30 mouse cellular contexts compared by ENCODE assay signal in genomic region chr4:107436476-107436875, GRCm38 (mm10). TPM values are rescaled to one million over a fixed set of nuclear protein-coding genes. Genes with fewer than 3 reads are reported as not detected.
A peak's percentile ranks its signal among the peaks of the same experiment; 100 is the strongest.
DNase-seq lines count a peak whose midpoint lies in the region; ATAC-seq and TF ChIP-seq lines count a peak whose summit lies in the region.
"Had no signal": no experiment of that assay in that cellular context is flagged by ENCODE, and none has a peak within 500 bp of the region (broad histone marks: within the 10 kb centered on the region; RNA-seq: fewer than 3 reads in every experiment).

No protein-coding gene starts in this region.

- no peak for TF ChIP-seq CTCF in liver, adult 2 months (IDR thresholded peaks at IDR 0.05; ENCODE audit: low read depth, low read length)

- no peaks in the 10 kb centered on the region for H3K79me2 ChIP-seq in liver, adult 2 months (ENCODE audit: control insufficient read depth, insufficient read depth, low read length)

- H3K9me3 ChIP-seq in hindbrain, embryonic 14.5 days (ENCODE audit: control insufficient read depth, low read length): no peaks in the 10 kb centered on the region
- no peaks in the 10 kb centered on the region for H3K9me3 ChIP-seq in hindbrain, embryonic 12.5 days (replicated peaks)
- no peaks in the 10 kb centered on the region for H3K9me3 ChIP-seq in limb, embryonic 15.5 days
- H3K9me3 ChIP-seq: forebrain, embryonic 10.5 days; heart, embryonic 13.5 days; hindbrain, embryonic 10.5 days; intestine, embryonic 15.5 days; lung, embryonic 15.5 days had no signal

- H3K36me3 ChIP-seq in hindbrain, embryonic 14.5 days (replicated peaks; ENCODE audit: control insufficient read depth, insufficient read depth): no peaks in the 10 kb centered on the region
- H3K36me3 ChIP-seq in hindbrain, embryonic 12.5 days: no peaks in the 10 kb centered on the region
- H3K36me3 ChIP-seq in liver, adult 2 months (ENCODE audit: control insufficient read depth, insufficient read depth, low read length): no peaks in the 10 kb centered on the region
- no peaks in the 10 kb centered on the region for H3K36me3 ChIP-seq in limb, embryonic 15.5 days
- H3K36me3 ChIP-seq: forebrain, embryonic 10.5 days; G1E; heart, embryonic 13.5 days; hindbrain, embryonic 10.5 days; intestine, embryonic 15.5 days; lung, embryonic 15.5 days had no signal

- no peak overlapping the region for H3K4me2 ChIP-seq in hindbrain, embryonic 14.5 days (replicated peaks)
- no peak overlapping the region for H3K4me2 ChIP-seq in hindbrain, embryonic 12.5 days (replicated peaks)
- peak overlapping the region; percentile 17; the same call in 1 of the 2 replicates for H3K4me2 ChIP-seq in limb, embryonic 15.5 days
- H3K4me2 ChIP-seq: heart, embryonic 13.5 days; midbrain, embryonic 11.5 days had no signal

- H3K9ac ChIP-seq in hindbrain, embryonic 14.5 days: no peak overlapping the region
- H3K9ac ChIP-seq in hindbrain, embryonic 12.5 days: no peak overlapping the region
- no peak overlapping the region for H3K9ac ChIP-seq in liver, adult 2 months (ENCODE audit: low read depth, low read length)
- H3K9ac ChIP-seq in limb, embryonic 15.5 days: no peak overlapping the region
- H3K9ac ChIP-seq: heart, embryonic 13.5 days; intestine, embryonic 15.5 days; lung, embryonic 15.5 days had no signal

- H3K27ac ChIP-seq in hindbrain, embryonic 14.5 days: no peak overlapping the region
- H3K27ac ChIP-seq in hindbrain, embryonic 12.5 days: no peak overlapping the region
- no peak overlapping the region for H3K27ac ChIP-seq in liver, adult 2 months (replicated peaks; ENCODE audit: insufficient read depth, low read depth, low read length)
- no peak overlapping the region for H3K27ac ChIP-seq in limb, embryonic 15.5 days
- H3K27ac ChIP-seq: forebrain, embryonic 10.5 days; heart, embryonic 13.5 days; hindbrain, embryonic 10.5 days; hindbrain, postnatal 0 days; intestine, embryonic 15.5 days; lung, embryonic 15.5 days had no signal

- no peak for ATAC-seq in hindbrain, embryonic 14.5 days (ENCODE audit: low FRiP score)
- ATAC-seq in hindbrain, embryonic 12.5 days (ENCODE audit: low FRiP score): no peak
- no peak for ATAC-seq in limb, embryonic 15.5 days (ENCODE audit: insufficient number of reproducible peaks, low FRiP score, low TSS enrichment, low read depth)
- ATAC-seq: forebrain, embryonic 16.5 days; hindbrain, postnatal 0 days; intestine, embryonic 15.5 days; midbrain, embryonic 16.5 days had no signal

- no peak for DNase-seq in hindbrain, embryonic 14.5 days (ENCODE audit: low spot score)
- DNase-seq in liver, adult 2 months (ENCODE audit: extremely low read depth, low read depth, low spot score): peak; percentile 16
- no peak for DNase-seq in liver
- DNase-seq in kidney, postnatal 14 days: peak; percentile 60
- DNase-seq in cerebellum, postnatal 25 days: no peak
- DNase-seq in frontal cortex, adult 2 months (ENCODE audit: extremely low spot score in 1 of 2, low spot score in 1 of 2): no peak
- DNase-seq: adrenal gland, postnatal 14 days; cerebellum, adult 11 months; cerebellum, adult 9-10 months; gastrocnemius, postnatal 10 days; heart, postnatal 10 days; layer of hippocampus, adult 9-11 months; lung, postnatal 36 days; right cerebral cortex, postnatal 4 days; thymus, adult 2 months; thymus, postnatal 36 days had no signal

- TF ChIP-seq POLR2A in liver, adult 2 months (IDR thresholded peaks at IDR 0.05; ENCODE audit: extremely low read depth, insufficient read depth, low read length): no peak

- peaks cover 10% of the 10 kb centered on the region for H3K4me1 ChIP-seq in hindbrain, embryonic 14.5 days (replicated peaks; ENCODE audit: control insufficient read depth, insufficient read depth, low read length)
- peaks cover 16% of the 10 kb centered on the region for H3K4me1 ChIP-seq in hindbrain, embryonic 12.5 days
- 0 out of 2 replicates have a peak, but pooled peaks cover 4% of the 10 kb centered on the region for H3K4me1 ChIP-seq in liver, adult 2 months (ENCODE audit: control insufficient read depth, insufficient read depth, low read length)
- H3K4me1 ChIP-seq in limb, embryonic 15.5 days: peaks cover 49% of the 10 kb centered on the region

- peak overlapping the region; percentile 73; the same call in 1 of the 2 replicates for H3K4me3 ChIP-seq in hindbrain, embryonic 14.5 days (replicated peaks; ENCODE audit: low read length)
- no peak overlapping the region for H3K4me3 ChIP-seq in hindbrain, embryonic 12.5 days
- no peak overlapping the region for H3K4me3 ChIP-seq in liver, adult 2 months (ENCODE audit: insufficient read depth, low read depth, low read length)
- H3K4me3 ChIP-seq in limb, embryonic 15.5 days: no peak overlapping the region
- H3K4me3 ChIP-seq: lung, embryonic 15.5 days had no signal

- 87% methylated on average over 7 of the region's 7 CpGs for WGBS in hindbrain, embryonic 14.5 days
- 89% methylated on average over 7 of the region's 7 CpGs for WGBS in hindbrain, embryonic 12.5 days
- WGBS in liver, adult 2 months: 47% methylated on average over 7 of the region's 7 CpGs
- 87% methylated on average over 7 of the region's 7 CpGs for WGBS in limb, embryonic 15.5 days

- H3K27me3 ChIP-seq in hindbrain, embryonic 14.5 days (ENCODE audit: control insufficient read depth, insufficient read depth, low read length): peaks cover 76% of the 10 kb centered on the region
- H3K27me3 ChIP-seq in hindbrain, embryonic 12.5 days: peaks cover 76% of the 10 kb centered on the region
- H3K27me3 ChIP-seq in liver, adult 2 months (ENCODE audit: control insufficient read depth, insufficient read depth, low read length): peaks cover 19% of the 10 kb centered on the region
- peaks cover 76% of the 10 kb centered on the region for H3K27me3 ChIP-seq in limb, embryonic 15.5 days

RNA-seq across cellular contexts. Expression of gene Glis1, which starts 2.1 kb away (rescaled TPM):
- 2.7 and 5.6 TPM in 2 replicates for polyA plus RNA-seq in hindbrain, embryonic 14.5 days (2014; fragmentation: Nextera tagmentation; extraction: Ambion mirVana)
- 5.9 and 8.9 TPM in 2 replicates for polyA plus RNA-seq in hindbrain, embryonic 12.5 days (2016; fragmentation: Nextera tagmentation; extraction: Ambion mirVana)
- not detected in 2 replicates for total RNA-seq in liver, adult 2 months (2014; rRNA removed)
- 0.10 TPM in 1 of 2 replicates, not detected in the other for polyA plus RNA-seq in liver, adult 2 months (2012; rRNA removed)
- 11.2 and 12.0 TPM in 2 replicates for polyA plus RNA-seq in limb, embryonic 15.5 days (2015; fragmentation: Nextera tagmentation; extraction: Ambion mirVana)
- 0.76 and 1.2 TPM in 2 replicates for polyA plus RNA-seq in frontal cortex, adult 2 months (2012; rRNA removed)
- total RNA-seq: common myeloid progenitor, adult 5-6 weeks; neutrophil, adult 5-6 weeks had no signal

Comparison
In these comparisons a context has a peak if more than half of its experiments do, and no peak if none do; other contexts are left out.
1. DNase-seq: peak in liver, adult 2 months (single experiment) and kidney, postnatal 14 days (single experiment); none in hindbrain, embryonic 14.5 days (single experiment), liver (single experiment), cerebellum, postnatal 25 days (0 of 2) and frontal cortex, adult 2 months (0 of 2).